Mouse (Mus musculus): Measurements from ENCODE around the gene Plekha6.
A peak's percentile ranks its signal among the peaks of the same experiment; 100 is the strongest.

DNA sequence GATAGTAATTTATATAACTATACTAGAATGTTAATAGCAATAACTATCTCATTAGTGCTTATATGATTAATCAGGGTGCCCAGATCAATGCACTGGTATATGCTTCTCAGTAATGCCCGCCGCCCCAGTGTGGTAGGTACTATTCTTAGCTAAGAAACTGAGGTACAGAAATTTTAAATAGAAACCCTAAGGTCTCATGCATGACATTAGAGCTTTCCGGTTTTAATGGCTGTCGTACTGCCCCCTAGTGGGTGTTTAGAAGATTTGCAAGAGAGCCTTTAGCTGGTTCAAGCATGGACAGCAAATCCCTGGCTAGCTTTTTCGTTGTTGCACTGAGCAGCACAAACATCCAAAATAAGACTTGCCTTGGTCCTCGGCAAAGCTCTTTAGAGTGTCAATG lies 143.3 kb downstream of the Plekha6 start:
- TF ChIP-seq CTCF (IDR thresholded peaks at IDR 0.05; ENCODE audit: low read depth, low read length) (peak; percentile 66), GATA1 (IDR thresholded peaks at IDR 0.05; ENCODE audit: borderline replicate concordance, low read length) (no peak)

Measured in G1E (cell line).